31 mouse cellular contexts compared by ENCODE assay signal in the genomic region with DNA sequence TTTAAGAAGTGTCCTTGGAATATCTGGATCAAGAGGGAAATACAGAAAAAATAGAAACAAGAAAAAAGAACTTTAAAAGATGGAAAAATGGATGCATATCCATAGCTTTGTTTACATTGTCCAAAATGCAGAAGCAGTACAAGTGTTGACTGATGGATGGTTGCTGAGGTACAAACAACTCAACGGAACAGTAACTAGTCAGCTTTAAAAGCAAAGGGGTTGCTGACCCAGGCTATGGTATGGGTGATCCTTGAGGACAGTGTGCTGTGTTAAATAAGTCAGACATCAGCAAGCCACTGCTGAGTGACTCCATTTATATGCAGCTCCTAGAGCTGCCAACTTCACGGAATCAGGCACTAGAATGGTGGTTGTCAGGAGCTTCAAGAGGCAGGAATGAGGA.
"Had no signal": no experiment of that assay in that cellular context is flagged by ENCODE, and none has a peak within 500 bp of the region (broad histone marks: within the 10 kb centered on the region; RNA-seq: fewer than 3 reads in every experiment).

No protein-coding gene starts in this region.

- H3K36me3 ChIP-seq: limb, embryonic 10.5 days; limb, embryonic 12.5 days; limb, embryonic 13.5 days; limb, embryonic 15.5 days; liver, embryonic 12.5 days; liver, embryonic 13.5 days; liver, embryonic 15.5 days; lung, embryonic 15.5 days; midbrain, embryonic 10.5 days; midbrain, embryonic 12.5 days; midbrain, embryonic 13.5 days; midbrain, embryonic 15.5 days; neural tube, embryonic 12.5 days had no signal

- H3K27me3 ChIP-seq: limb, embryonic 12.5 days; limb, embryonic 13.5 days; limb, embryonic 15.5 days; liver, embryonic 12.5 days; liver, embryonic 13.5 days; liver, embryonic 15.5 days; lung, embryonic 15.5 days; megakaryocyte, embryonic 14.5 days; midbrain, embryonic 12.5 days; midbrain, embryonic 13.5 days; midbrain, embryonic 15.5 days; neural tube, embryonic 12.5 days had no signal

- ATAC-seq: liver, embryonic 12.5 days; liver, postnatal 0 days; lung, postnatal 0 days; midbrain, embryonic 13.5 days; midbrain, embryonic 15.5 days; midbrain, embryonic 16.5 days had no signal

- H3K9ac ChIP-seq: limb, embryonic 12.5 days; limb, embryonic 13.5 days; limb, embryonic 15.5 days; liver, embryonic 12.5 days; liver, embryonic 13.5 days; liver, embryonic 14.5 days; liver, embryonic 15.5 days; liver, postnatal 0 days; lung, embryonic 15.5 days; midbrain, embryonic 12.5 days; midbrain, embryonic 13.5 days; midbrain, embryonic 15.5 days; neural tube, embryonic 12.5 days had no signal

- H3K4me1 ChIP-seq: liver, embryonic 12.5 days; liver, embryonic 13.5 days; liver, embryonic 15.5 days; megakaryocyte, embryonic 14.5 days; midbrain, embryonic 10.5 days; midbrain, embryonic 12.5 days; midbrain, embryonic 13.5 days; midbrain, embryonic 15.5 days; neural tube, embryonic 12.5 days had no signal

- H3K27ac ChIP-seq: left cerebral cortex, adult 2 months; limb, embryonic 10.5 days; limb, embryonic 12.5 days; limb, embryonic 13.5 days; limb, embryonic 15.5 days; liver, embryonic 12.5 days; liver, embryonic 13.5 days; liver, embryonic 14.5 days; liver, embryonic 15.5 days; lung, embryonic 15.5 days; macrophage; midbrain, embryonic 10.5 days; midbrain, embryonic 12.5 days; midbrain, embryonic 13.5 days; midbrain, embryonic 15.5 days; neural tube, embryonic 12.5 days had no signal

- H3K9me3 ChIP-seq: limb, embryonic 10.5 days; limb, embryonic 12.5 days; limb, embryonic 13.5 days; limb, embryonic 15.5 days; liver, embryonic 12.5 days; liver, embryonic 13.5 days; liver, embryonic 15.5 days; lung, embryonic 15.5 days; midbrain, embryonic 10.5 days; midbrain, embryonic 12.5 days; midbrain, embryonic 13.5 days; midbrain, embryonic 15.5 days; neural tube, embryonic 12.5 days had no signal

- H3K4me3 ChIP-seq: left cerebral cortex, adult 2 months; limb, embryonic 10.5 days; limb, embryonic 12.5 days; limb, embryonic 13.5 days; limb, embryonic 15.5 days; liver, embryonic 12.5 days; liver, embryonic 13.5 days; liver, embryonic 15.5 days; lung, embryonic 15.5 days; megakaryocyte, embryonic 14.5 days; midbrain, embryonic 10.5 days; midbrain, embryonic 12.5 days; midbrain, embryonic 13.5 days; midbrain, embryonic 15.5 days; myocyte; neural tube, embryonic 12.5 days had no signal

- H3K4me2 ChIP-seq: limb, embryonic 12.5 days; limb, embryonic 13.5 days; limb, embryonic 15.5 days; liver, embryonic 11.5 days; liver, embryonic 12.5 days; liver, embryonic 13.5 days; liver, embryonic 15.5 days; lung, embryonic 15.5 days; midbrain, embryonic 11.5 days; midbrain, embryonic 12.5 days; midbrain, embryonic 13.5 days; midbrain, embryonic 15.5 days; neural tube, embryonic 12.5 days had no signal

- DNase-seq: left cerebral cortex, postnatal 4 days; liver; liver, embryonic 13.5 days; liver, postnatal 0 days; lung, adult 18-20 months; lung, postnatal 10 days; lung, postnatal 14 days; lung, postnatal 36 days; lung, postnatal 4 days; midbrain, embryonic 14.5 days had no signal
